Mouse (Mus musculus): ENCODE results near the gene Sp1. TPM values are rescaled to one million over a fixed set of nuclear protein-coding genes. Genes with fewer than 3 reads are reported as not detected.

Sp1 gene
- polyA plus RNA-seq, 1 experiment = 20.8 TPM

GRCm38 (mm10) chr15:102413687-102414086 lies 7.7 kb downstream of the Sp1 start:
- TF ChIP-seq POLR2A (IDR thresholded peaks at IDR 0.05; ENCODE audit: borderline replicate concordance, extremely low read depth, insufficient read depth, insufficient read length, poor library complexity, severe bottlenecking) (no peak), CTCF (IDR thresholded peaks at IDR 0.05; ENCODE audit: borderline replicate concordance, extremely low read depth, insufficient read depth, insufficient read length) (no peak)
- no peak for DNase-seq (ENCODE audit: low read depth)

GRCm38 (mm10) chr15:102417524-102417923 lies 11.6 kb downstream of the Sp1 start:
- DNase-seq (ENCODE audit: low read depth) = no peak
- TF ChIP-seq POLR2A (IDR thresholded peaks at IDR 0.05; ENCODE audit: borderline replicate concordance, extremely low read depth, insufficient read depth, insufficient read length, poor library complexity, severe bottlenecking) (no peak), CTCF (IDR thresholded peaks at IDR 0.05; ENCODE audit: borderline replicate concordance, extremely low read depth, insufficient read depth, insufficient read length) (no peak)

GRCm38 (mm10) chr15:102420986-102421385 lies 15.0 kb downstream of the Sp1 start:
- no peak for TF ChIP-seq POLR2A (IDR thresholded peaks at IDR 0.05; ENCODE audit: borderline replicate concordance, extremely low read depth, insufficient read depth, insufficient read length, poor library complexity, severe bottlenecking)
- no peak for TF ChIP-seq CTCF (IDR thresholded peaks at IDR 0.05; ENCODE audit: borderline replicate concordance, extremely low read depth, insufficient read depth, insufficient read length)
- DNase-seq (ENCODE audit: low read depth) = no peak

GRCm38 (mm10) chr15:102421437-102421836 lies 15.5 kb downstream of the Sp1 start:
- peak; percentile 83 for DNase-seq (ENCODE audit: low read depth)
- no peak for TF ChIP-seq POLR2A (IDR thresholded peaks at IDR 0.05; ENCODE audit: borderline replicate concordance, extremely low read depth, insufficient read depth, insufficient read length, poor library complexity, severe bottlenecking)
- peak; percentile 38; the same call in 1 of the 2 replicates for TF ChIP-seq CTCF (IDR thresholded peaks at IDR 0.05; ENCODE audit: borderline replicate concordance, extremely low read depth, insufficient read depth, insufficient read length)

- TF ChIP-seq CTCF (IDR thresholded peaks at IDR 0.05; ENCODE audit: borderline replicate concordance, extremely low read depth, insufficient read depth, insufficient read length) = no peak
- TF ChIP-seq POLR2A (IDR thresholded peaks at IDR 0.05; ENCODE audit: borderline replicate concordance, extremely low read depth, insufficient read depth, insufficient read length, poor library complexity, severe bottlenecking) = no peak
- no peak for DNase-seq (ENCODE audit: low read depth)
These were observed 17.8 kb downstream of the Sp1 start for GRCm38 (mm10) chr15:102423602-102424240.

- DNase-seq (ENCODE audit: low read depth) = no peak
- no peak for TF ChIP-seq POLR2A (IDR thresholded peaks at IDR 0.05; ENCODE audit: borderline replicate concordance, extremely low read depth, insufficient read depth, insufficient read length, poor library complexity, severe bottlenecking)
These were observed 18.7 kb downstream of the Sp1 start for GRCm38 (mm10) chr15:102424657-102425056.

GRCm38 (mm10) chr15:102426963-102427362 lies 21.0 kb downstream of the Sp1 start:
- TF ChIP-seq CTCF (IDR thresholded peaks at IDR 0.05; ENCODE audit: borderline replicate concordance, extremely low read depth, insufficient read depth, insufficient read length) (no peak), POLR2A (IDR thresholded peaks at IDR 0.05; ENCODE audit: borderline replicate concordance, extremely low read depth, insufficient read depth, insufficient read length, poor library complexity, severe bottlenecking) (no peak)
- no peak for DNase-seq (ENCODE audit: low read depth)

- TF ChIP-seq CTCF (IDR thresholded peaks at IDR 0.05; ENCODE audit: borderline replicate concordance, extremely low read depth, insufficient read depth, insufficient read length) (no peak), POLR2A (IDR thresholded peaks at IDR 0.05; ENCODE audit: borderline replicate concordance, extremely low read depth, insufficient read depth, insufficient read length, poor library complexity, severe bottlenecking) (no peak)
- no peak for DNase-seq (ENCODE audit: low read depth)
These were observed 26.1 kb downstream of the Sp1 start for GRCm38 (mm10) chr15:102432046-102432445.

- TF ChIP-seq CTCF (IDR thresholded peaks at IDR 0.05; ENCODE audit: borderline replicate concordance, extremely low read depth, insufficient read depth, insufficient read length) = no peak
- no peak for TF ChIP-seq POLR2A (IDR thresholded peaks at IDR 0.05; ENCODE audit: borderline replicate concordance, extremely low read depth, insufficient read depth, insufficient read length, poor library complexity, severe bottlenecking)
- no peak for DNase-seq (ENCODE audit: low read depth)
These were observed 27.2 kb downstream of the Sp1 start for GRCm38 (mm10) chr15:102433173-102433572.

- peak; percentile 80 for DNase-seq (ENCODE audit: low read depth)
- TF ChIP-seq CTCF (IDR thresholded peaks at IDR 0.05; ENCODE audit: borderline replicate concordance, extremely low read depth, insufficient read depth, insufficient read length) (peak; percentile 83), POLR2A (IDR thresholded peaks at IDR 0.05; ENCODE audit: borderline replicate concordance, extremely low read depth, insufficient read depth, insufficient read length, poor library complexity, severe bottlenecking) (no peak)
These were observed 36.5 kb downstream of the Sp1 start for GRCm38 (mm10) chr15:102442490-102442889.

GRCm38 (mm10) chr15:102445146-102445545 lies 39.2 kb downstream of the Sp1 start, which contains the start of gene Amhr2:
Gene Amhr2 (plus strand): TSS chr15:102445367.
- DNase-seq (ENCODE audit: low read depth) = no peak
- TF ChIP-seq CTCF (IDR thresholded peaks at IDR 0.05; ENCODE audit: borderline replicate concordance, extremely low read depth, insufficient read depth, insufficient read length) (no peak), POLR2A (IDR thresholded peaks at IDR 0.05; ENCODE audit: borderline replicate concordance, extremely low read depth, insufficient read depth, insufficient read length, poor library complexity, severe bottlenecking) (no peak)

- TF ChIP-seq POLR2A (IDR thresholded peaks at IDR 0.05; ENCODE audit: borderline replicate concordance, extremely low read depth, insufficient read depth, insufficient read length, poor library complexity, severe bottlenecking) = no peak
- no peak for TF ChIP-seq CTCF (IDR thresholded peaks at IDR 0.05; ENCODE audit: borderline replicate concordance, extremely low read depth, insufficient read depth, insufficient read length)
- DNase-seq (ENCODE audit: low read depth) = no peak
These were observed 40.5 kb downstream of the Sp1 start for GRCm38 (mm10) chr15:102446448-102446847.
